Mouse (Mus musculus): ENCODE data around the gene Hdc. TPM values are rescaled to one million over a fixed set of nuclear protein-coding genes. Genes with fewer than 3 reads are reported as not detected.

Hdc gene
- polyA plus RNA-seq, 1 experiment from 2014 or later = 1.6 TPM

DNA sequence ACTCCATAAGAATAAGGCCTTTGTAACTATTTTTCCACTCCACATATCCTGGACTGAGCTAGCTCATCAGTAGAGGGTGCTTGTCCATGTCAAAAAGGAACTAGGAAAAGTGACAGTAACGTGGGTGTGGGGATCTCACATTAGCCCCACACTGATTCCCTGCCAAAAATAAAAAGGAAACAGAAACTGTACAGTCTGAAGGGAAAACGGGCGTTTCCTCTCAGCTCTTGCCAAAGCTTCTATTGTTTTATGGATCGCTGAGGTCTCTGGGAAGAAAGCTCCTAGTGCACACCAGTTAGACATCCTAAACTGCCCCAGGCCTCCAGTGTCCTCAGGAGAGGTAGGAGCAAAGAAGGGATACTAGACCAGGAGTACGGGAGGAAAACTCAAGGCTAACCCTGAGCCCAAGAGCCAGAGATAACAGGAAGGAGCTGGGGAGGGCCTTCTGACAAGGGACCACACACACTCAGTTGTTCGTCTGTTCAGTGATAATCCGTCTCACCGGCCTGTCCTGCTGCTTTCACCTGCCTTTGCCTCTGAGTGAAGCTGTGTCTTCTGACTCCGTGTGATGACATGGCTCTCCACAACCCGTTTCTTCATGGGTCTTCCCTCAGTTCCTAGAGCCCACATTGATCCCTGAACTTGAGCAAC, 11.4 kb downstream of the Hdc start:
- no peaks in the 10 kb centered on the region for H3K36me3 ChIP-seq (ENCODE audit: control insufficient read depth, insufficient read depth, low read length)
- ATAC-seq (no peak), DNase-seq (ENCODE audit: low spot score) (no peak)
- H3K27ac ChIP-seq (ENCODE audit: low read depth, low read length) = no peak overlapping the region
- no peak overlapping the region for H3K4me2 ChIP-seq (ENCODE audit: low read length)
- 66% methylated on average over 10 of the region's 10 CpGs for WGBS
- H3K27me3 ChIP-seq (replicated peaks; ENCODE audit: control insufficient read depth, insufficient read depth, low read length) = no peaks in the 10 kb centered on the region
- H3K9me3 ChIP-seq (replicated peaks; ENCODE audit: control insufficient read depth, low read length) = no peaks in the 10 kb centered on the region
- H3K4me3 ChIP-seq (ENCODE audit: low read depth, low read length) = no peak overlapping the region
- no peak overlapping the region for H3K9ac ChIP-seq (ENCODE audit: low read length)
- H3K4me1 ChIP-seq (ENCODE audit: control insufficient read depth, insufficient read depth, low read length) = no peaks in the 10 kb centered on the region

DNA sequence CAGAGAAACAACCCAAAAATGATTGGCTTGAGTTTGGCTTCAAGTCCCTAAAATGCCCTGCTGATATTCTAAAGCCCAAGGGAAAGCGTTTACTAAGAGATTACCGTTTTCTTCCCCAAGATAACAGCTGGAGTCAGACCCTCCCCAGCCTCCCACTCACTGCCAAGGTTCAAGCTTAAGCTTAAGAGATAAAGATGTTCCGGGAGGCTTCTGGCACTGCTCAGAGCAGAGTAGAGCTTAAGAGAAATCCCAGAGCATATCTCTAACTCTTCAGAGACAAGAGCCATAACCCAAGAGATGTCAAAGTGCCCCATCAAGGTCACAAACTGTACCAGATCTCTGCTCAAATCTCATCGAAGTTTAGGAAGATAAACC, 12.4 kb downstream of the Hdc start:
- WGBS = 72% methylated on average over 4 of the region's 4 CpGs

DNA sequence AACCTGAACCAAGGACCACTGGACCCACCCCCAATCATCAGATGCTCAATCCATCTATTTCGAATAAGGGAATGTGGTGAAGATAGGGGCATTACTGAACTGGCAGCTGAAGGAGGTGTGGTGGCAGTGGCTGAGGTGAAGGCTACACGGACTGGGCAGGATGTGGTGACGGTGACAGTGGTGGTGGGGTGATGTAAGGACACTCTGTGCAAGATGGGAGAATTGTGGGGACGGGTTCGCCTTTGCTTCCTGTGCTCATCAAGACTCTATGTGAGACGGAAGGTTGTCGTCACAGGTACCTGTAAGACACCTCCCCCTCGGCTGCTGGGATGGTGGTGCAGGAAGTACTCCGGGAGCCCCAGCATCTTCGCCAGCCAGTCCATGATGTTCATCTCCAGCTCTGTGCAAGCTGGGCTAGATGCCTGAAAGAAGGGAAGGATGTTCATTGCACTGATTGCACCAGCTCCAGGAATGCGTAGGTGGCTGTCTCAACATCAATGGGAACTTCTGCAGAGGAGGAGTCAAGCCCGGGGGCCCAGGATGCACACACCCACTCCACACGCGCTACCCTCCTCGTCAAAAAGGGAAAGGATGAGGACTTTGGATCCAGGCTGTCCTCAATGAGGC, 12.9 kb downstream of the Hdc start:
- H3K27me3 ChIP-seq (replicated peaks; ENCODE audit: control insufficient read depth, insufficient read depth, low read length) = no peaks in the 10 kb centered on the region
- H3K4me1 ChIP-seq (ENCODE audit: control insufficient read depth, insufficient read depth, low read length) = no peaks in the 10 kb centered on the region
- H3K27ac ChIP-seq (ENCODE audit: low read depth, low read length) = no peak overlapping the region
- DNase-seq (ENCODE audit: low spot score) = no peak
- no peak overlapping the region for H3K4me2 ChIP-seq (ENCODE audit: low read length)
- H3K9ac ChIP-seq (ENCODE audit: low read length) = no peak overlapping the region
- no peaks in the 10 kb centered on the region for H3K36me3 ChIP-seq (ENCODE audit: control insufficient read depth, insufficient read depth, low read length)
- WGBS = 88% methylated on average over 15 of the region's 15 CpGs
- no peak overlapping the region for H3K4me3 ChIP-seq (ENCODE audit: low read depth, low read length)
- no peak for ATAC-seq
- no peaks in the 10 kb centered on the region for H3K9me3 ChIP-seq (replicated peaks; ENCODE audit: control insufficient read depth, low read length)

More for the DNA sequence above, 12.4 kb downstream of the Hdc start:
- ATAC-seq (no peak), DNase-seq (ENCODE audit: low spot score) (no peak)
- Histone ChIP-seq H3K4me2 (ENCODE audit: low read length) (no peak overlapping the region), H3K4me1 (ENCODE audit: control insufficient read depth, insufficient read depth, low read length) (no peaks in the 10 kb centered on the region), H3K36me3 (ENCODE audit: control insufficient read depth, insufficient read depth, low read length) (no peaks in the 10 kb centered on the region), H3K27ac (ENCODE audit: low read depth, low read length) (no peak overlapping the region), H3K9me3 (replicated peaks; ENCODE audit: control insufficient read depth, low read length) (no peaks in the 10 kb centered on the region), H3K4me3 (ENCODE audit: low read depth, low read length) (no peak overlapping the region), H3K27me3 (replicated peaks; ENCODE audit: control insufficient read depth, insufficient read depth, low read length) (no peaks in the 10 kb centered on the region), H3K9ac (ENCODE audit: low read length) (no peak overlapping the region)

DNA sequence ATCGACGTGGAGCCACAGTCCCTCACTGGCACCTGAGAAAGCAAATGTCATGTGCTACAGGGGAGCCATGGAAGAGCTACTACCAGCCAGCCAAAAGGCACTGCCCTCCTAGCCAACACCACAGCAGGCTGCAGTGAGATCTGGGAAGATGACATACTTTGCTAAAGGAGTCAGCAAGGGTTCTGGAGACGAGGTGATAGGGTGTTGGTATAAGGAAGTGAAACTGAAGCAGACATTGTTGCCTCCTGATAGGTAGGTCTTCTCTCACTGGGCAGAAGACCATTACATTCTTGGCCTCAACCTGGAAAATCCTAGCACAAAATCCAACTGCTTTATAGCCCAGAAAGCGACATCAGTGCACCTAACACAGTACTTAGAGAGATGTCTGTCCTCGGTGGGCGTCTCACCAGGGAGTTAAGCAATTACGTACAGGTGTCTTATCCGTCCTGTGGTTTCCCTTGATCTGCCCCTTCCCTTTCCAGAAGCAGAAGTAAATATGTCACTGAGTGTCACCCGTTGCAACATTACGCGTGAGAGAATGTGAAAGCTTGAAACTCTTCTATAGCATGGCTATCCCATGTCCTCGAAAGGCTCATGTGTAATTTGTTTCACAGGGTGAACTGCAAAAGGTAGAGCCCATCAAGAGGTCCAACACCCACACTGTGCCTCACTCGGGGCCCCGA, 17.0 kb downstream of the Hdc start:
- whole genome bisulfite sequencing = 92% methylated on average over 14 of the region's 14 CpGs
- H3K9ac ChIP-seq (ENCODE audit: low read length) = no peak overlapping the region
- H3K9me3 ChIP-seq (replicated peaks; ENCODE audit: control insufficient read depth, low read length) = no peaks in the 10 kb centered on the region
- no peaks in the 10 kb centered on the region for H3K27me3 ChIP-seq (replicated peaks; ENCODE audit: control insufficient read depth, insufficient read depth, low read length)
- H3K27ac ChIP-seq (ENCODE audit: low read depth, low read length) = no peak overlapping the region
- DNase-seq (ENCODE audit: low spot score) (no peak), ATAC-seq (no peak)
- H3K4me3 ChIP-seq (ENCODE audit: low read depth, low read length) = no peak overlapping the region
- no peaks in the 10 kb centered on the region for H3K4me1 ChIP-seq (ENCODE audit: control insufficient read depth, insufficient read depth, low read length)
- H3K4me2 ChIP-seq (ENCODE audit: low read length) = no peak overlapping the region
- no peaks in the 10 kb centered on the region for H3K36me3 ChIP-seq (ENCODE audit: control insufficient read depth, insufficient read depth, low read length)

DNA sequence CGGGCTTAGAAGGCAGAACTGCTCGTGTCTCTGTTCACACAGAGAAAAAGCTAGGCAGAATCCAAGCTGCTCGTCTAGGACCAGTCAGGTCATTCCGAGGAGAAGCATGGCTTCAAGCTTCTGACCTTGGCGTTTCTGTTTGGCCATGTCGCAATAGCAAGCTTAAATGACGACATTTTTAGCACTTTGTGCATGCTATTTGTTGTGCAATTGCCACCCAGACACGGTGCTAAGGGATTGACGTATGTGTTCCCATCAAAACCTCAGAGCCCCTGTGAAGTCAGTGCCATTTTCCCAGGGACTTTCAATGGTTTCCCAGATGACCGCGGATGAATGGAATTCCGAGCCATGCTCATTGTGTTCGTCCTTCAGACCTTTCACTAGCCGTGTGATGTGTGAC, 18.6 kb downstream of the Hdc start:
- 81% methylated on average over 14 of the region's 14 CpGs for WGBS
- H3K4me1 ChIP-seq (ENCODE audit: control insufficient read depth, insufficient read depth, low read length) = no peaks in the 10 kb centered on the region
- H3K36me3 ChIP-seq (ENCODE audit: control insufficient read depth, insufficient read depth, low read length) = no peaks in the 10 kb centered on the region
- H3K4me3 ChIP-seq (ENCODE audit: low read depth, low read length) = no peak overlapping the region
- no peak overlapping the region for H3K27ac ChIP-seq (ENCODE audit: low read depth, low read length)
- no peak for ATAC-seq
- no peaks in the 10 kb centered on the region for H3K27me3 ChIP-seq (replicated peaks; ENCODE audit: control insufficient read depth, insufficient read depth, low read length)
- H3K4me2 ChIP-seq (ENCODE audit: low read length) = no peak overlapping the region
- H3K9ac ChIP-seq (ENCODE audit: low read length) = no peak overlapping the region
- no peaks in the 10 kb centered on the region for H3K9me3 ChIP-seq (replicated peaks; ENCODE audit: control insufficient read depth, low read length)
- no peak for DNase-seq (ENCODE audit: low spot score)

DNA sequence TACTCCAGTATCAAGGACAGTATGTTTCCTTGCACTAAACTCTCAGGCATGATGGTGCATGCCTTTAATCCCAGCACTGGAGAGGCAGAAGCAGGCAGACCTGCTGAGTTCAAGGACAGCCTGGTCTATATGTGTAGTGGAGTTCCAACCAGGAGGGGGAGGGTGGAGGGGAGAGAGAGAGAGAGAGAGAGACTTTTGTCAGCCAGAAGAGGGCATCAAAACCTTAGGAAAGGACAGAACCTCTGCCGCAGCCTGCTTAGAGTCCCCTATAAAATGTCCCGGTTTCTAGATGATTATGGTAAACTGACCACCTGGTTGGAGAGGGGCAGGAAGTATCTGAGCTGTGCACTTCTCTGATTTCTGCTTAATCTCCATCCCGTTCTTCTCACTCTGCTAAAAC, 20.1 kb downstream of the Hdc start:
- 14% methylated on average over 3 of the region's 3 CpGs for WGBS
- H3K27me3 ChIP-seq (replicated peaks; ENCODE audit: control insufficient read depth, insufficient read depth, low read length) = no peaks in the 10 kb centered on the region
- no peak overlapping the region for H3K27ac ChIP-seq (ENCODE audit: low read depth, low read length)
- no peak overlapping the region for H3K9ac ChIP-seq (ENCODE audit: low read length)
- H3K4me3 ChIP-seq (ENCODE audit: low read depth, low read length) = no peak overlapping the region
- ATAC-seq = no peak
- DNase-seq (ENCODE audit: low spot score) = peak; percentile 37
- H3K4me2 ChIP-seq (ENCODE audit: low read length) = no peak overlapping the region
- H3K4me1 ChIP-seq (ENCODE audit: control insufficient read depth, insufficient read depth, low read length) = no peaks in the 10 kb centered on the region
- no peaks in the 10 kb centered on the region for H3K36me3 ChIP-seq (ENCODE audit: control insufficient read depth, insufficient read depth, low read length)
- no peaks in the 10 kb centered on the region for H3K9me3 ChIP-seq (replicated peaks; ENCODE audit: control insufficient read depth, low read length)

DNA sequence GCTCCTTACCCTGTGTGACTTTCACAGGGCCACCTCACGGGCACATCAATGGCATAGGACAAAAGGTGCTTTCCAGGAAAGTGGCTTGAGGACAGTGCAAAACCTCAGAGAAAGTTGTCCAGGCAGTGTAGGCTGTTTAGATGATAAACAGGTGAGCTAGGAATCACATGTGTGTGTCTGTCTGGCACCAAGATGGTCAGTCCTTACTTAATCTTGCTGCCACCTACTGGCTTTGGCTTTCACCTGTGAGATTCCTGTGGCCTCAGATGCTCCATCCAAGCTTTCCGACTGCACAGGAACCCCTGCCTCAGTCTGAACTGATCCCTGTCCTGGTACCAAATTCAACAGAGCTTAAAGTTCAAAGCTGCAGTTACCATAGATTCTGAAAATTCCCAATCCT, 20.7 kb downstream of the Hdc start:
- Histone ChIP-seq H3K27me3 (replicated peaks; ENCODE audit: control insufficient read depth, insufficient read depth, low read length) (no peaks in the 10 kb centered on the region), H3K9ac (ENCODE audit: low read length) (no peak overlapping the region), H3K27ac (ENCODE audit: low read depth, low read length) (no peak overlapping the region), H3K4me3 (ENCODE audit: low read depth, low read length) (no peak overlapping the region), H3K36me3 (ENCODE audit: control insufficient read depth, insufficient read depth, low read length) (no peaks in the 10 kb centered on the region), H3K9me3 (replicated peaks; ENCODE audit: control insufficient read depth, low read length) (no peaks in the 10 kb centered on the region), H3K4me2 (ENCODE audit: low read length) (no peak overlapping the region), H3K4me1 (ENCODE audit: control insufficient read depth, insufficient read depth, low read length) (no peaks in the 10 kb centered on the region)
- ATAC-seq = no peak
- no peak for DNase-seq (ENCODE audit: low spot score)
- whole genome bisulfite sequencing = 45% methylated on average over 2 of the region's 2 CpGs

DNA sequence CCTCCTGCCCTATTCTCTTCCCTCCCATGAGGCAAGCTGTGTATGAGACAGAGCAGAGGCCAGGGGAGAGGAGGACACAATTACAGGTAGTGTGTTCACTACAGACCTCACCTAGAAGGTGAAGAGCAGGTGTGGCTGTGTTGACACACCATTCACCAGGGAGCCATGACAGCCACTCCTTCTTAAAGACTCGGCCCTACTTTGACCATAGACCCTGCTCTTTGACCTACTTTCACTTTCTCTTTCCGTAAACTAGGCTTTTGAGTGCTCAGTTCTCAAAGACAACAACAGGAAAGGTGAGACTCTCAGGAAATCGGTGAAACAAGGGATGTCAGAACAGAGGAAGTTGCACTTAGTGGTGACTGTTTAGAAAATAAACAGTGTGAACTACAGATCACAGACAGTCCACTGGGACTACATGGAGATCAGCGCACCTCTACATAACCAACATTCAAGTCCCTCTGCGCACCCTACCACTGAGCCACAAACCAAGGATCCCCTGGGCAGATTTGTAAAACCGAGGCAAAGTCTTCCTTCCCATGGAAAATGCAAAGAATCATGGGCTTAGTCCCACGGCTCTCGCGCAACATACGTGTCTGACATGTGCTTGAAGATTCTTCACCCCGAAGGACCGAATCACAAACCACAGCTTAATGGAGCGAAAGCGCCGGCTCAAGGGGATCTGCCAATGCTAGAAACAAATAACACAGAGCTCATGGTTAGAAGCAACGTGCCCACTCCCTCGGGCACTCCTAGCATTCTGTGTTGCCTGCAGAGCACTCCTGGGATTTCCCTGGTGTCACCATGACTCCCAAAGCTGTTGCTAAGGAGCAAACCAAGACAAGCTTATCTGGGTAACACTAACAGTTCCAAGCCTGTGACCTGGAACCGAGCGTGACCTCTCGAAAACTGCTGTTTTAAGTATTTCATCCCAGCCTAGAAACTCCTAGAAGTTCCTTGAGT, 21.5 kb downstream of the Hdc start:
- Histone ChIP-seq H3K36me3 (ENCODE audit: control insufficient read depth, insufficient read depth, low read length) (no peaks in the 10 kb centered on the region), H3K9me3 (replicated peaks; ENCODE audit: control insufficient read depth, low read length) (no peaks in the 10 kb centered on the region), H3K4me2 (ENCODE audit: low read length) (no peak overlapping the region), H3K27ac (ENCODE audit: low read depth, low read length) (no peak overlapping the region), H3K9ac (ENCODE audit: low read length) (no peak overlapping the region), H3K4me3 (ENCODE audit: low read depth, low read length) (no peak overlapping the region), H3K4me1 (ENCODE audit: control insufficient read depth, insufficient read depth, low read length) (no peaks in the 10 kb centered on the region), H3K27me3 (replicated peaks; ENCODE audit: control insufficient read depth, insufficient read depth, low read length) (no peaks in the 10 kb centered on the region)
- no peak for DNase-seq (ENCODE audit: low spot score)
- no peak for ATAC-seq
- WGBS = 90% methylated on average over 20 of the region's 20 CpGs

All from forebrain, embryonic 14.5 days (tissue).